Mouse (Mus musculus): ENCODE measurements at regions not wholly inside any gene's neighbourhood (a gene's known extent, or its start where the extent isn't known, plus 50 kb on each side); places are given as distances from the start of the nearest gene placed in this dataset.

DNA sequence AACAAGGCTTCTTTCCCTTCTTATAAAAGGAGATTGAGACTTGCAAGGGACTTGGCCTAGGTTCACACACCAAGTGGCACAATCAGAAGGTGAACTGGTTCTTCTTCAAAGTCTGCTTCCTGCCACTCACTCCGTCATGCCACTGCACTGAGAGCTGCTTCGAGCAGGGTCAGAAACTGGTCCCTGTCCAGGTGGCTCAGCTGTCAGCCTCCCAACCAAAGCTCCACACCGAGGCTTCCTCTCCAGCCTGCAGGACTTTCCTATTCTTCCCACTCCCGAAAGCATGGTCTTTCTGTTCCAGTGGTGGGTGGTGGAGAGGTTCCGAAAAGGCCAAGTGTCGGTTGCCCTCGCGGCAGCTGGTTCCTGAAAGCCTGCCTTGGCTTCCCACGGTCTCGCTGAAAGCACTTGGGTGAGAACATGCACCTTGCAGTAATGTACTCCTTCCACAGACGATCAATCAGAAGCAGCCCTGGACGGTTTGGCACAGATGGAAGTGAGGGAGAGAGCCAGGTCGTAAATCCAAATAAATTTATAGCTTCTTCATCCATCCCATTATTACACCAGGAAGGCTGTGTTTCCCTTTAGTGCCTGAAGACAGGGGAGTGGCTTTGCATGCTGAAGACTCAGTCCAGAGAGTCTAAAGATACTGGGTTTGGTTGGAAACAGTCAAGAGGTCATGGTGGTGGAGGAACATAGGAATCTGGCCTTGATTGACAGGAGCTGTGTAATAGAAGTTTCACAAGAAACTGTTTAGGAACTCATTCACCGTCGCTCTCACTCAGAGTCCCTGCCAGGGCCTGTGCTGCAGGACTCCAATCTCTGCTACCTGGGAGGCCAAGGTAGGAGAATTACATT lies 306.1 kb upstream of the 4930535I16Rik start:
- DNase-seq, result no peak

- DNase-seq, result no peak
These were observed 303.9 kb upstream of the 4930535I16Rik start for GRCm38 (mm10) chr4:124221736-124222135.

GRCm38 (mm10) chr4:124217206-124217605 lies 299.4 kb upstream of the 4930535I16Rik start:
- no peak for DNase-seq

DNA sequence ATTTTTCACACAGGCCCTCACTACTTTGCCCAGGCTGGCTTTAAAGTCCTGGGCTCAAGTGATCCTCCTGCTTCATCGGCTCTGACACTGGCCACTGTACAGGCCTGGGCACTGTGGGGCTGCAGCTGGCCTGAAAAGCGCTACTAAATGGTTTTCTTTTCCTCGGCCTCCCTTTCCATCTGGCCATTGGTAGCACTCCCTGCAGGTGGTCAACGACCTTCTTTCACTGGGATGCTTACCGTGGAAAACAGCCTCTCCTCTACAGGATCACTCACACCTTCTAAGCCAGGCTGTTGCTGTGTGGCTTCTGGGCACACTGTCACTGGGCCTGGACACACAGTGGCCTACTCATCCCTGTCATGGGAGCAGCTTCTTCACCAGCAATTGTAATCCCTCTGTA lies 298.5 kb upstream of the 4930535I16Rik start:
- no peak for DNase-seq

DNA sequence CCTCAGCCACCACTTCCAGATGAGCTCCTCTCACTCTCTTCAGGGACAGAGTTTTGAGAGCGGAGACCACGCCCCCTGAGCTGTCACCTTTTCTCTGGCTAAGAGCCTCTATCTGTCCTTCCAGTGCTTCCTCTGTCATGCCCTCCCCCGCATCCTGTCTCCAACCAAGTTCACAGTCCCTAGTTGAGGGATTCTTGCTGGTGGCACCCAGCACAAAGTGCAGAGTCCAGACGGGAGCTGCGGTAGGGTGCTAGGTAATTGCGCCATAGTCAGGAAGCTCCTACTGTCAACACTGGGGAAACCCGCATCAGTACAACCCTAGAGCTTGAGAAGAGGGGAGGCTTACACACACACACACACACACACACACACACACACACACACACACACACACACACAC lies 297.3 kb upstream of the 4930535I16Rik start:
- DNase-seq, result no peak

GRCm38 (mm10) chr4:124210103-124210502 lies 292.3 kb upstream of the 4930535I16Rik start:
- DNase-seq, result no peak

GRCm38 (mm10) chr4:124206480-124206879 lies 288.7 kb upstream of the 4930535I16Rik start:
- no peak for DNase-seq

DNA sequence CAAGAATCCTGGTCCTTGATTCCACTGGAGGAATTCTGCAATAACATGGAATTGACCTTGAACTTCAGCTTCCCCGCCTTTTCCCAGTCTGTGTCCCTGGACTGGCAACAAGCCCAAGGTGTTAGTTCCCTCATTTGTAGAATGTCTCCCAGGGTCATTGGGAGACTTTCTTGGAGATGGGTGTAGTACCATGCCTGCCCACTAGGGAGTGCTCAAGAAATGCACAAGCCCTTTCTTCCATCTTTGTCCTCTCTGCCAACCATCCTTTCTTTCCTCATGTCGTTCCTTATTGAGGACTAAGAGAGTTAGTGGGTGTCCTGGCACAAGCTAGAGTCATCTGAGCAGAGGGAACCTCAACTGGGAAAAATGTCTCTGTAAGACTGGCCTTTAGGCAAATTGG lies 285.9 kb upstream of the 4930535I16Rik start:
- peak; percentile 37 for DNase-seq

DNA sequence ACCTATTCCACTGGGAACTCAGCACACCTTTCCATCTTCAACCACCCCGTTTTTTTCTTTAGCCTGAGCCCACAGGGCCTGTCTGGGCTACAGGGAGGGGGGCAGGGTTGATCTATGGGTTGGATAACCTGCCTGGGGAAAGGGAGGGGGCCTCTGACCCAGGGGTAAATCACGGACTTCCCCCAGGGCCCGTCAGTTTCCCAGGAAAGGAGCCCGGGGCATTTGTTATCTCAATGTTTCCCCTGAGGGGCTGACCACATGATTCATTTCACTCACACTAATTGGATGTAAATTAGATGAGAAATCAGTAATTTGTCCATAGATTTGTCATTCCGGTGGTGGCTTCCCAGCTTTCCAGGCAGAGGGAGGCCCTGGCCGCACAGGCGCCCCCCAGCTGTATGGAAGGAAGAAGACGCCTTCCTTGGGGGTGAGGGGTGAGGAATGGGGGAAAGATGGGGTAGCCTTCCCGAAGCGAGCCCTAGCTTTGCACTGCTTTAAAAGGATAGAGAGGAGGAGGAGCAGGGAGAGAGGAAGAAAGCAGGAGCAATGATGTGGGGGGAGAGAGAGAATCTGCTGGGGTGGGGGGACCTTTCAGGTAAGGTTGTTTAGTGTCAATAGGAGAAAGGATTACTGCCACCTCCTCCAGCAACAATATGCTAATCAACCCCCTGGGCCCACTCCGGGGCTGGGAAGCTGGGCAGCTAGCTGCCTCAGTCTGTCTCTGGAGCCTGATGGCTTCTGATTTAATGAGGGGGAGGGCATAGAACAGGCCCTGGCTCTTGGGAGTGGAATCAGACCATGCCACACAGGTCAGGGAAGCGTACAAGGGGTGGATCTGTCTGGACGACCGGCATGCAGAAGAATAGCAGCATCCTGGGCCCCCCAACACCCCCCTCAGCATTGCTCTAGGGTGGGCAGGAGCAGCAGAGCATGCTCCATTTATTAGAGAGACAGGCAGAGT lies 282.3 kb upstream of the 4930535I16Rik start:
- DNase-seq, result no peak

- no peak for DNase-seq
These were observed 281.0 kb upstream of the 4930535I16Rik start for GRCm38 (mm10) chr4:124198832-124199231.

DNA sequence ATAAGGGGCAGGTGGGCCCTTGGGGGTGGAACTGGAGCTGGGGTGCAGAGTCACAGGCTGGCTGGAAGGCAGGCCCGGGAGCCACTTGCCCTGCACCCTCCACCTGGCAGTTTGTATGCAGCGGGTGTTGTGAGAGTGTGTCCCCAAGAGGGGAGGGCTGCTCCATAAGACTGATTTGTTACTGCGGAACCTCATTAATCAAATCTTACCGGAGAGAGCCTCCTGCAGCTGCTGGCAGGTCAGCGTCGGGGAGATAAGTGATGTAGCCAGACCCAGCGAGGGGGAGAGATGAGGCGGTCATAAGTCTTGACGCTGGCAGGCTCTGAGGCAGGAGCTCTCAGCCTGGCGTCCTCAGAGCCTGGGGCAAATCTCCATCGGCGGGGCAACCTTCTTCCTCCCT lies 278.9 kb upstream of the 4930535I16Rik start:
- no peak for DNase-seq

DNA sequence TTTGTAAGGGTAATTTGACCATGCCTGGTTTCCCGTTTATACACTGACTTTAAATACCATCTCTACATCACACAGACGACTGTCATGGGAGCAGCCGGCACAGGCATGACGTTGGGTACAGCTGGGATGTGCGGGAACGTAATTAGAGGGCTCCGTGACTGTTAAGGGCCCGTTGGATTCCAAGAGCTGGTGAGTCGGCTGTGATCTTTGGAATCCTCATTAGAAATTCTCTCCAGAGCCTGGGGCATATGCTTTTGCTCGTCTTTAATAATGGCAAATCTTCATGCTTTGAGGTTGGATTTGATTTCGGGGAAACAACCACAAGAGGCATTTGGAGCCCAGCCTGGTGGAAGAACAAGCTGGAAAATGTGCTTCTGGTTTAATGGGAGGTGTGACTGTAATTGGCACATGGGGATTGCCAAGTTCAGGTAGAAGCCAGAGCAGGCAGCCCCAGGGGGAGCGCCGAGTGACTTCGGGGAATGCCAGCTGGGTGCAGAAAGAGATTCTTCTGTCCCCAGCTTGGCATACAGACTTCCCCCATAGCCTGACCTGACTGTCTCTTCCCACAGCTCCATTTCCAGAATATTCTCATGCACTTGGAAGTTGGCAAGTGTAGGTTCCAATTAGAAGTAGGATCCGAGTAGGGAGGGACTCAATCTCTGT lies 275.4 kb upstream of the 4930535I16Rik start:
- DNase-seq, result no peak

DNA sequence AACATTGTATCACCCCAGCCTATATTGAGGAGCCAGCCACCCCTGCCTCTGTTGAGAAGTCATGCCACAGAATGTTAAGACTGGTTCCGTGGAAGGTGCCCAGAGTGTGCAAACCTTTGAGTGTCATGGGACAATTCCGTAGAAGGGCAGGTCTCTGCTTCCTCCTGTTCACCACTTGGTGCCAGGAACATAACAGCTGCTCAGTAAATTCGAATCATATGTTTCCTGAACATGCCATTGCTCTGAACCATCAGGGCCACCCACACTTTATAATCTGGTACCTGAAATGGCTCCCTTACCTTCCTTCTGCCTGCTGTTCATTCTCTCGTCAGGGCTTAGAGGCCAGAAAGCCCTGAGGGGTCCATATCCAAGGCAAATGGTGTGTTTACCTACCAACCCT lies 273.0 kb upstream of the 4930535I16Rik start:
- no peak for DNase-seq

- DNase-seq, result no peak
These were observed 272.2 kb upstream of the 4930535I16Rik start for GRCm38 (mm10) chr4:124189993-124190385.

- no peak for DNase-seq
These were observed 271.6 kb upstream of the 4930535I16Rik start for GRCm38 (mm10) chr4:124189352-124189992.

GRCm38 (mm10) chr4:124187108-124187507 lies 269.3 kb upstream of the 4930535I16Rik start:
- no peak for DNase-seq

DNA sequence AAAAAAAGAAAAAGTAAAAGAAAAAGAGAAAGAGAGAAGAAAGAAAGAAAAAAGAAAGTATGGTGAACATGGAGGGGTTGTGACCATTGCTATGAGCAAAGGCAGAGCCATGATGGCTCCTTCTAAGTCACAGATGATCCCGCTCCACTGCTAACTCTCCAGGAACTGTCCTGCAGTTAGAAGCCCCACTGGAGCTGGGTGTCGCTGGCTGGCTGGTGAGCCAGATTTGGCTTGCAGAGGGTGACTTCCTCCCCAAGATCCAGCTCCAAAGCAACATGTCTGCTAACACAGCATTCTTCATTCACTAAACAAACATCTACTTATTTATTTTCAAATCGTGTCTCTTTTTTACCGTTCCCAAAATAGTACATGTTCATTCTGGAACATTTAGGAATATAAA lies 263.5 kb upstream of the 4930535I16Rik start:
- DNase-seq, result no peak

DNA sequence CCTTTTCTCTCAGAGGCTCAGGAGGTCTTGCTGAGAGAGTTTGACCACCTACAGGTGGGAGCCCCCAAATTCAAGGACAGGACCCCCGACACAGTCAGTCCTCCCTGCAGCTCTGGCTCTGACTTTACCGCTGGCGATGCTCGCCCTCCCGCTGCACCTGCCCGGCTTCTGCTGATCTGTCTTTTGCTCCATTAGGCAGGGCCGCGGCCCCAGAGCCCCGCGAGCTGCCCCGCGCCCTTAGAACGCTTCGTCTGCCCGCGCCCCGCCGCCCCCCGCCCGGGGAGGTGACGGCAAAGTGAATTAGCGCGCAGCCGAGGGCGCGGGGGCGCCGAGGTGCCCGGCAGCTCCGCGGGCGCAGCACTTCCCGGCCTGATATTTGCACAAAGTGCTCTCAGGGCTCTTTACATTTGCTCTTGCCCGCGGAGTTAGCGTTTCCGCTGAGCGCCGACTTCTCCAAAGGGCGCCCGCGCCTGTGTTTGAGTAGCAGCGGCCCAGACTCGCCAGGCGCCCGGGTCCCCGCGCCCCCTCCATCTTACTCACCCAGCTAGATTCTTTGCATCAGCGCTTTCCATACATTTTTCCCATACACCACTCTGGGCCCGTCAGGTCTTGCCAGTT lies 260.7 kb upstream of the 4930535I16Rik start:
- peak; percentile 8 for DNase-seq

DNA sequence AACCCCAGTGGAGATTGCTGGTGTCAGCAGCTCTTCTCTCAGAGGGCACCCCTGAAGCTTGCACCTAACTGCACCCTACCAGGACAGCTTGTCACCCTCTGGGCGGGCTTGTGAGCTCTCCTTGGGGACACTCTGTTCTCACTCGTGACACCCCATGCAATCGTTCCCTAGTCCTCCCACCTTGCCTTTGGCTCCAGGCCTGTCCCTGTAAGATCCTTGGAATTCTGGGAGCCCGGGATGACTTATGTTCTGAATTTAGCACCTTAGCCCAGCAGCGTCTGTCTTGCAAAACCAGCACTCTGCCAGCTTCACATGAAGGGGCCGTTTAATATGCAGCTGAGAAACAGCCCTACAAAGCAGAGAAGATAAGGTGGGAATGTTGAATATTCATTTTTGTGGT lies 257.7 kb upstream of the 4930535I16Rik start:
- no peak for DNase-seq

- DNase-seq, result no peak
These were observed 236.8 kb upstream of the 4930535I16Rik start for GRCm38 (mm10) chr4:124154627-124155026.

DNA sequence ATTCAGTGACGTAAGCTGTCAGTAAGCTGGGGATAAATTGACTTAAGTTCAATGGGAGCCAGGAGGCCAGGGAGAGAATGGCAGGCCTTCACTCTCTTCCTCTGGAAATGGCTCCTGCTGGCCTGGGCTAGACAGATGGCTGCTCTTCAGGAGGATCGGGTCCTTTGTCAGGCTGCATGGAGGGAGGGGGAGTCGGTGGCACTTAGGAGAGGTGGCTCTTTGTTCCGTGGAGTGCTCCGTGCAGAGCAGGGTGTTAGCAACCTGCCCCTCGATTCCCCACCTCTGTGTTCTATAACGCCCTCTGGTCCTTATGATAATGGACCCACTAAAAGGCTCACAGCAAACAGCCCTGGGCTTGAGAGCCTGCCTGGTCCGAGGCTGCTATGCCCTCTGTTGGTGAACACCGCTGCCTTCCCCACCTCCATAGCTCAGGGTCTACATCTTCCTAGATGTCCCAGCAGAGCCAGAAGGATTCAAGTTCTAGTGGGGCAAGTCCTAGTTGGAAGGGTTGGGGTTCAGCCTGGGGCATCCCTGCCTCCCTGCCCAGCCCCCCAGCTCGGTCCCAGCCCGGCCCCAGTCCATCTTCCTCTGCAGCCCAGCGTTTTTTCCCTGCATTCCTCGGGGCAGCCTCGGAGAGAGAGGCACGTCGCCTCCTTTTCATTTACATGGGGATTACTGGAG lies 232.1 kb upstream of the 4930535I16Rik start:
- no peak for DNase-seq

GRCm38 (mm10) chr4:124149037-124149436 lies 231.2 kb upstream of the 4930535I16Rik start:
- no peak for DNase-seq
